Mouse (Mus musculus): ENCODE results near the gene Wipf3. TPM values are rescaled to one million over a fixed set of nuclear protein-coding genes. Genes with fewer than 3 reads are reported as not detected.
A peak's percentile ranks its signal among the peaks of the same experiment; 100 is the strongest.

The Wipf3 gene
- total and polyA plus RNA-seq, 3 experiments, result 0.65 to 2.0 (median 1.3) TPM

- no peak for DNase-seq
These were observed 2.8 kb downstream of the Wipf3 start for GRCm38 (mm10) chr6:54432191-54432590.

GRCm38 (mm10) chr6:54432806-54433545, 3.6 kb downstream of the Wipf3 start:
- no peak for DNase-seq

- peak; percentile 13 for DNase-seq
These were observed 4.8 kb downstream of the Wipf3 start for GRCm38 (mm10) chr6:54434171-54434570.

- DNase-seq, result no peak
These were observed 6.3 kb downstream of the Wipf3 start for GRCm38 (mm10) chr6:54435663-54436062.

GRCm38 (mm10) chr6:54436286-54436685, 6.9 kb downstream of the Wipf3 start:
- no peak for DNase-seq

GRCm38 (mm10) chr6:54438510-54438909, 9.1 kb downstream of the Wipf3 start:
- no peak for DNase-seq

GRCm38 (mm10) chr6:54440658-54441057, 11.3 kb downstream of the Wipf3 start:
- no peak for DNase-seq

- no peak for DNase-seq
These were observed 14.3 kb downstream of the Wipf3 start for GRCm38 (mm10) chr6:54443657-54444056.

- no peak for DNase-seq
These were observed 14.7 kb downstream of the Wipf3 start for GRCm38 (mm10) chr6:54444086-54444485.

GRCm38 (mm10) chr6:54445249-54445818, 15.9 kb downstream of the Wipf3 start:
- no peak for DNase-seq

GRCm38 (mm10) chr6:54447353-54447752, 17.9 kb downstream of the Wipf3 start:
- DNase-seq, result no peak

GRCm38 (mm10) chr6:54459661-54460060, 30.3 kb downstream of the Wipf3 start:
- DNase-seq, result peak; percentile 27

GRCm38 (mm10) chr6:54460172-54460914, 30.9 kb downstream of the Wipf3 start:
- DNase-seq, result no peak

- peak; percentile 51 for DNase-seq
These were observed 31.7 kb downstream of the Wipf3 start for GRCm38 (mm10) chr6:54460915-54461671.

GRCm38 (mm10) chr6:54462766-54463165, 33.4 kb downstream of the Wipf3 start:
- peak; percentile 71 for DNase-seq

- no peak for DNase-seq
These were observed 34.5 kb downstream of the Wipf3 start for GRCm38 (mm10) chr6:54463701-54464458.

GRCm38 (mm10) chr6:54464926-54465325, 35.5 kb downstream of the Wipf3 start:
- no peak for DNase-seq

- no peak for DNase-seq
These were observed 38.0 kb downstream of the Wipf3 start for GRCm38 (mm10) chr6:54467371-54467770.

- no peak for DNase-seq
These were observed 42.5 kb downstream of the Wipf3 start for GRCm38 (mm10) chr6:54471866-54472265.

- DNase-seq, result no peak
These were observed 43.7 kb downstream of the Wipf3 start for GRCm38 (mm10) chr6:54472846-54473715.
